Mouse (Mus musculus) thymus, postnatal 4 days (tissue): ENCODE results near the gene Gpr34.

Experiments used
- DNase-seq: peaks from one replicate; pipeline ENCODE4 v3.0.0; 2021

Gpr34 gene

GRCm38 (mm10) chrX:13673001-13673400 is 41.1 kb downstream of the Gpr34 start:
- DNase-seq: no peak

DNA sequence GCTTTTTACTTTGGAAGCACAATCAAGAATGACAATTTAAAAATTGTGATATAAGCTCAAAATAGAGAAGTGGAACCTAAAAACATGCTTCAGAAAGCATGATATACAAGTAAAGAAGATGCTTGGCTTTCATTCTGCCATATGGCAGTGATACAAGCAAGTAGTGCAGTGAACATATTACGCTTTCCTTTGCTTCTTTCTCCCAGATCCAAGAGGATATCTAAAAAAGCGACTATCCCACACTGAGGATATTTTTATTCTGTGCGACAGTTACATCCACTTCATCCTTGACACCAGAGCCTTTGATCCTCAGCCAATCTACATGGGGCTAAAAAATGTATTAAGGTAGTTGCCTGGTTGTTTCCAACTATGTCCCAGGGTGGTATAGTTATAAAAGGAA is 49.9 kb downstream of the Gpr34 start:
- DNase-seq: no peak

GRCm38 (mm10) chrX:13686589-13686988 is 54.7 kb downstream of the Gpr34 start:
- DNase-seq: no peak

DNA sequence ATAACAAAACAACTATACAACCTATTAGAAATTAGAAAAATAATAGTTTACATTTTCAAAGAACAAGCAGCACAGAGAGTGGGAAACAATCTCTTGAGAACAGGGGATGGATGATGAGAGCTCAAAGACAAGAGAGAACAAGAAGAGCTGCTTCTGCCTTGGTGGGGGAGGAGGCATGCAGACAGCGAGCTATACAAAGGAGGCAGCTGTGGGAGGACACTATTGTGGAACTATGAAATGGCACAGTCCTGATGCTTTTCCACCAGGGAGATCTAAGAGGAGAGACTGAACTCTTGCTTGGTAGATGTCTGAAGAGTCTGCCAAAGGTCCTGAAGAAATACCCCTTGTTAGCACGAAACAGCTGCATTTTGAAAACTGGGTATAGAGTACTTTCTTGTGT is 56.5 kb downstream of the Gpr34 start:
- DNase-seq: no peak
